ENCODE assay signal across 8 mouse cellular contexts in the genomic region with DNA sequence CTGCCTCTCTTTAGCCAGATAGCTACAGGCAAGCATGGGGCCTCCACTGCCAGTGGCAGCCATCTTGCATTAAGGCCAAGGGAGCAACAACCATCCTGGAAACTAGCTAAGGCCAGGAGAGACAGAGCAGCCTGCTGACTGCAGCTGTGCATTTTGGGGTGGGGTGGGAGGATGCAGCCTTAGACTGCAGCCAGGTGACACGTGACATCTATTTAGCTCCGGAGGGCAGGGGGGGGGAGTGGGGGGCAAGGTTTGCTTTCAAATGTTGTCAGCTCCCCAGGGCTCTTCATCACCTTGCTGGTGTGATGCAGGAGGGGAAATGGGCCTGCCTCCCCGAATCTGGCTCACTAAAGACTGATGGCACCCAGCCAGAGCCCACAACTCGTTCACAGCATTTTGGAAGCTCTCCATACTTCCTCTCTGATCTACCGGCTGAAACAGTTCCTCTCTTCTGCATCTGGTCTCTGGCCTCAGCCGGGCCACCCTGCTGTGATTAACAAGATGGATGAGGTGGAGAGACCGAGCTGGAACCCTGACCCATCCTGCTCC. TPM values are rescaled to one million over a fixed set of nuclear protein-coding genes. Genes with fewer than 3 reads are reported as not detected.
A peak's percentile ranks its signal among the peaks of the same experiment; 100 is the strongest.
DNase-seq lines count a peak whose midpoint lies in the region; ATAC-seq and TF ChIP-seq lines count a peak whose summit lies in the region.

No protein-coding gene starts in this region.

- H3K36me3 ChIP-seq in limb, embryonic 12.5 days, result no peaks in the 10 kb centered on the region
- H3K36me3 ChIP-seq in limb, embryonic 10.5 days, result no peaks in the 10 kb centered on the region
- no peaks in the 10 kb centered on the region for H3K36me3 ChIP-seq in forebrain, postnatal 0 days (ENCODE audit: insufficient read depth)
- no peaks in the 10 kb centered on the region for H3K36me3 ChIP-seq in hindbrain, postnatal 0 days (ENCODE audit: insufficient read depth, low read length)
- H3K36me3 ChIP-seq in lung, embryonic 16.5 days (ENCODE audit: control insufficient read depth, insufficient read depth, low read length), result no peaks in the 10 kb centered on the region

- H3K9me3 ChIP-seq in limb, embryonic 12.5 days, result no peaks in the 10 kb centered on the region
- no peaks in the 10 kb centered on the region for H3K9me3 ChIP-seq in limb, embryonic 10.5 days (replicated peaks)
- H3K9me3 ChIP-seq in forebrain, postnatal 0 days (ENCODE audit: low read length), result no peaks in the 10 kb centered on the region
- no peaks in the 10 kb centered on the region for H3K9me3 ChIP-seq in hindbrain, postnatal 0 days (ENCODE audit: low read length)
- no peaks in the 10 kb centered on the region for H3K9me3 ChIP-seq in lung, embryonic 16.5 days (ENCODE audit: control insufficient read depth, low read length)

- H3K9ac ChIP-seq in limb, embryonic 12.5 days (replicated peaks), result no peak overlapping the region
- H3K9ac ChIP-seq in forebrain, postnatal 0 days, result no peak overlapping the region
- H3K9ac ChIP-seq in hindbrain, postnatal 0 days (replicated peaks; ENCODE audit: low read length), result no peak overlapping the region
- no peak overlapping the region for H3K9ac ChIP-seq in lung, embryonic 16.5 days (ENCODE audit: low read length)

- intact Hi-C loops in left cerebral cortex, adult 2 months (cut with DNase I), result no loop called here

- TF ChIP-seq CTCF in forebrain, postnatal 0 days (IDR thresholded peaks at IDR 0.05; ENCODE audit: low read depth), result no peak
- TF ChIP-seq CTCF in hindbrain, postnatal 0 days (IDR thresholded peaks at IDR 0.05; ENCODE audit: low read depth), result no peak
- no peak for TF ChIP-seq CTCF in left cerebral cortex, adult 2 months (IDR thresholded peaks at IDR 0.05)

- H3K27ac ChIP-seq in limb, embryonic 12.5 days, result peak overlapping the region; percentile 64; the same call in 1 of the 2 replicates
- H3K27ac ChIP-seq in limb, embryonic 10.5 days, result no peak overlapping the region; the same call in 1 of the 2 replicates
- peak overlapping the region; percentile 35; the same call in 1 of the 2 replicates for H3K27ac ChIP-seq in forebrain, postnatal 0 days (ENCODE audit: low read depth, low read length)
- H3K27ac ChIP-seq in hindbrain, postnatal 0 days, result peak overlapping the region; percentile 17
- peak overlapping the region; percentile 76 for H3K27ac ChIP-seq in lung, embryonic 16.5 days (ENCODE audit: low read length)
- no peak overlapping the region for H3K27ac ChIP-seq in left cerebral cortex, adult 2 months

- ATAC-seq in limb, embryonic 12.5 days (ENCODE audit: insufficient number of reproducible peaks, insufficient read depth, low FRiP score, low TSS enrichment, low read depth), result peak; percentile 57
- ATAC-seq in forebrain, postnatal 0 days, result peak; percentile 59
- ATAC-seq in hindbrain, postnatal 0 days, result peak; percentile 66
- peak; percentile 83 for ATAC-seq in lung, embryonic 16.5 days (ENCODE audit: low read depth)

- H3K4me3 ChIP-seq in limb, embryonic 12.5 days (replicated peaks), result no peak overlapping the region
- no peak overlapping the region for H3K4me3 ChIP-seq in limb, embryonic 10.5 days
- H3K4me3 ChIP-seq in forebrain, postnatal 0 days (ENCODE audit: low read depth, low read length), result no peak overlapping the region
- H3K4me3 ChIP-seq in hindbrain, postnatal 0 days (ENCODE audit: low read length), result no peak overlapping the region
- H3K4me3 ChIP-seq in lung, embryonic 16.5 days (ENCODE audit: low read length), result no peak overlapping the region
- H3K4me3 ChIP-seq in left cerebral cortex, adult 2 months, result no peak overlapping the region

- no peaks in the 10 kb centered on the region for H3K27me3 ChIP-seq in limb, embryonic 12.5 days
- H3K27me3 ChIP-seq in limb, embryonic 10.5 days (ENCODE audit: low read depth, poor library complexity, severe bottlenecking), result no peaks in the 10 kb centered on the region
- no peaks in the 10 kb centered on the region for H3K27me3 ChIP-seq in forebrain, postnatal 0 days (ENCODE audit: insufficient read depth, low read length)
- no peaks in the 10 kb centered on the region for H3K27me3 ChIP-seq in hindbrain, postnatal 0 days (ENCODE audit: insufficient read depth, low read length)
- no peaks in the 10 kb centered on the region for H3K27me3 ChIP-seq in lung, embryonic 16.5 days (ENCODE audit: control insufficient read depth, insufficient read depth, low read depth, low read length)

- WGBS in limb, embryonic 12.5 days, result 4% methylated on average over 7 of the region's 7 CpGs
- WGBS in limb, embryonic 10.5 days, result 7% methylated on average over 7 of the region's 7 CpGs
- WGBS in forebrain, postnatal 0 days, result 4% methylated on average over 7 of the region's 7 CpGs
- WGBS in hindbrain, postnatal 0 days, result 4% methylated on average over 7 of the region's 7 CpGs
- WGBS in lung, embryonic 16.5 days, result 6% methylated on average over 7 of the region's 7 CpGs

- H3K4me2 ChIP-seq in limb, embryonic 12.5 days, result peak overlapping the region; percentile 24
- no peak overlapping the region for H3K4me2 ChIP-seq in forebrain, postnatal 0 days (ENCODE audit: low read depth)
- H3K4me2 ChIP-seq in hindbrain, postnatal 0 days (ENCODE audit: low read depth, low read length), result no peak overlapping the region
- no peak overlapping the region for H3K4me2 ChIP-seq in lung, embryonic 16.5 days (ENCODE audit: low read depth, low read length)

- H3K4me1 ChIP-seq in limb, embryonic 12.5 days (replicated peaks), result peaks cover 27% of the 10 kb centered on the region
- H3K4me1 ChIP-seq in limb, embryonic 10.5 days, result peaks cover 14% of the 10 kb centered on the region
- H3K4me1 ChIP-seq in forebrain, postnatal 0 days (ENCODE audit: insufficient read depth), result peaks cover 4% of the 10 kb centered on the region; the same call in 1 of the 2 replicates
- peaks cover 17% of the 10 kb centered on the region for H3K4me1 ChIP-seq in hindbrain, postnatal 0 days (ENCODE audit: insufficient read depth, low read length)
- peaks cover 33% of the 10 kb centered on the region for H3K4me1 ChIP-seq in lung, embryonic 16.5 days (replicated peaks; ENCODE audit: control insufficient read depth, insufficient read depth, low read length)

- no peak for DNase-seq in limb, embryonic 10.5 days (ENCODE audit: low spot score)
- peak; percentile 17 for DNase-seq in T-cell, adult 2 months (ENCODE audit: low spot score)
- DNase-seq in forebrain, postnatal 0 days, result peak; percentile 73
- peak; percentile 82 for DNase-seq in hindbrain, postnatal 0 days (ENCODE audit: low spot score)
- peak; percentile 30 to 45 for DNase-seq in thymus, adult 18-20 months
- DNase-seq in left cerebral cortex, adult 2 months (ENCODE audit: extremely low spot score in 1 of 2, low spot score in 2 of 2), result no peak

RNA-seq across cellular contexts. Expression of a gene that starts 34.8 kb away (rescaled TPM):
- polyA plus RNA-seq in limb, embryonic 12.5 days (2016; fragmentation: Nextera tagmentation; extraction: Ambion mirVana), result 2.3 and 4.6 TPM in 2 replicates
- polyA plus RNA-seq in limb, embryonic 10.5 days (2016; fragmentation: Nextera tagmentation; extraction: Ambion mirVana), result 2.8 and 3.6 TPM in 2 replicates
- 3.3 and 6.0 TPM in 2 replicates for total RNA-seq in forebrain, postnatal 0 days (2014; rRNA removed)
- 3.4 and 4.2 TPM in 2 replicates for polyA plus RNA-seq in forebrain, postnatal 0 days (2015; fragmentation: Nextera tagmentation; extraction: Ambion mirVana)
- 6.4 and 9.1 TPM in 2 replicates for total RNA-seq in hindbrain, postnatal 0 days (2014; rRNA removed)
- 3.9 and 4.7 TPM in 2 replicates for polyA plus RNA-seq in hindbrain, postnatal 0 days (2015; fragmentation: Nextera tagmentation; extraction: Ambion mirVana)
- polyA plus RNA-seq in lung, embryonic 16.5 days (2015; fragmentation: Nextera tagmentation; extraction: Ambion mirVana), result 6.0 and 6.3 TPM in 2 replicates
- total RNA-seq in left cerebral cortex, adult 2 months (2021), result 1 to 10 TPM; 5.0 to 8.0 TPM

Comparison
In these comparisons a context has a peak if more than half of its experiments do, and no peak if none do; other contexts are left out.
1. H3K27ac ChIP-seq: peak in limb, embryonic 12.5 days (single experiment), forebrain, postnatal 0 days (single experiment), hindbrain, postnatal 0 days (single experiment) and lung, embryonic 16.5 days (single experiment); none in limb, embryonic 10.5 days (single experiment) and left cerebral cortex, adult 2 months (single experiment).
2. DNase-seq: peak in T-cell, adult 2 months (single experiment), forebrain, postnatal 0 days (single experiment), hindbrain, postnatal 0 days (single experiment) and thymus, adult 18-20 months (2 of 2); none in limb, embryonic 10.5 days (single experiment) and left cerebral cortex, adult 2 months (0 of 2).
3. Peak in every context shown above with its lines, with median percentiles within 50 percentile points of each other: ATAC-seq.